Mouse (Mus musculus) forebrain, postnatal 0 days (tissue): ENCODE measurements at regions not wholly inside any gene's neighbourhood (a gene's known extent, or its start where the extent isn't known, plus 50 kb on each side); places are given as distances from the start of the nearest gene placed in this dataset.

Source experiments
- ATAC-seq: fragments of 200-750 bp; cut with Nextera tagmentation; 2 replicates; pipeline ENCODE4 v1.8.0; 2017; ENCODE audit warnings: mild to moderate bottlenecking, moderate library complexity
- DNase-seq: peaks from one replicate; pipeline ENCODE4 v3.0.0-alpha.2; 2015
- H3K27ac ChIP-seq: fragments of 300-500 bp; sonication (generic); 2 replicates; pipeline ENCODE4 v1.5.1; 2014; ENCODE audit warnings: low read depth, mild to moderate bottlenecking, antibody characterized with exemption, low read length, moderate library complexity, mixed read lengths
- H3K27me3 ChIP-seq: fragments of 300-500 bp; sonication (generic); 2 replicates; pipeline ENCODE4 v1.6.1; 2014; ENCODE audit warnings: mild to moderate bottlenecking, low read length, mixed read lengths; ENCODE audit not compliant: insufficient read depth
- H3K36me3 ChIP-seq: fragments of 300-500 bp; sonication (generic); 2 replicates; pipeline ENCODE4 v1.6.1; 2014; ENCODE audit warnings: mild to moderate bottlenecking, moderate library complexity; ENCODE audit not compliant: insufficient read depth
- H3K4me1 ChIP-seq: fragments of 300-500 bp; sonication (generic); 2 replicates; pipeline ENCODE4 v1.6.1; 2014; ENCODE audit warnings: antibody characterized with exemption; ENCODE audit not compliant: insufficient read depth
- H3K4me2 ChIP-seq: fragments of 300-500 bp; sonication (generic); 2 replicates; pipeline ENCODE4 v1.6.1; 2014; ENCODE audit warnings: low read depth, mild to moderate bottlenecking, moderate library complexity
- H3K4me3 ChIP-seq: fragments of 300-500 bp; sonication (generic); 2 replicates; pipeline ENCODE4 v1.5.1; 2014; ENCODE audit warnings: low read depth, low read length, mixed read lengths
- H3K9ac ChIP-seq: fragments of 300-500 bp; sonication (generic); 2 replicates; pipeline ENCODE4 v1.6.1; 2014; ENCODE audit warnings: mild to moderate bottlenecking
- H3K9me3 ChIP-seq: fragments of 300-500 bp; sonication (generic); 2 replicates; pipeline ENCODE4 v1.6.1; 2016; ENCODE audit warnings: low read length
- CTCF ChIP-seq: sonication (generic); IDR thresholded peaks from 2 replicates; pipeline ENCODE4 v1.5.1; 2016; ENCODE audit warnings: antibody characterized with exemption, control low read depth, low read depth
- WGBS: fragments of 180-500 bp; shearing (Covaris S2); extraction: QIAGEN DNeasy Blood & Tissue Kit; methylation state at CpG from one replicate; pipeline ENCODE4 v1.1.7; 2014; 5-methylcytosine and 5-hydroxymethylcytosine counted together

GRCm38 (mm10) chr19:36204965-36205718 is 85.2 kb upstream of the Ankrd1 start:
- no peaks in the 10 kb centered on the region for H3K9me3 ChIP-seq
- DNase-seq (no peak), ATAC-seq (no peak)
- H3K36me3 ChIP-seq: no peaks in the 10 kb centered on the region
- no peak overlapping the region for H3K9ac ChIP-seq
- no peak overlapping the region for H3K27ac ChIP-seq
- H3K4me2 ChIP-seq: no peak overlapping the region
- H3K4me3 ChIP-seq: no peak overlapping the region
- TF ChIP-seq CTCF: no peak
- no peaks in the 10 kb centered on the region for H3K27me3 ChIP-seq
- 90% methylated on average over 8 of the region's 8 CpGs for WGBS
- 0 out of 2 replicates have a peak, but pooled peaks cover 4% of the 10 kb centered on the region for H3K4me1 ChIP-seq

GRCm38 (mm10) chr19:36207735-36208288 is 87.9 kb upstream of the Ankrd1 start:
- no peak for DNase-seq
- Histone ChIP-seq H3K36me3 (no peaks in the 10 kb centered on the region), H3K27me3 (no peaks in the 10 kb centered on the region), H3K4me1 (0 out of 2 replicates have a peak, but pooled peaks cover 4% of the 10 kb centered on the region), H3K4me2 (no peak overlapping the region), H3K4me3 (no peak overlapping the region), H3K27ac (peak overlapping the region; percentile 57; the same call in 1 of the 2 replicates), H3K9ac (no peak overlapping the region), H3K9me3 (no peaks in the 10 kb centered on the region)
- ATAC-seq: peak; percentile 27; the same call in 1 of the 2 replicates
- TF ChIP-seq CTCF: no peak
- WGBS: 20% methylated on average over 7 of the region's 7 CpGs

GRCm38 (mm10) chr19:36208419-36208818 is 88.5 kb upstream of the Ankrd1 start:
- H3K9ac ChIP-seq: no peak overlapping the region
- no peak for TF ChIP-seq CTCF
- peak overlapping the region; percentile 57; the same call in 1 of the 2 replicates for H3K27ac ChIP-seq
- 0 out of 2 replicates have a peak, but pooled peaks cover 4% of the 10 kb centered on the region for H3K4me1 ChIP-seq
- 31% methylated on average over 5 of the region's 5 CpGs for WGBS
- no peaks in the 10 kb centered on the region for H3K27me3 ChIP-seq
- no peak overlapping the region for H3K4me2 ChIP-seq
- peak; percentile 38; the same call in 1 of the 2 replicates for ATAC-seq
- no peaks in the 10 kb centered on the region for H3K36me3 ChIP-seq
- no peak for DNase-seq
- H3K4me3 ChIP-seq: no peak overlapping the region
- no peaks in the 10 kb centered on the region for H3K9me3 ChIP-seq

GRCm38 (mm10) chr19:36213461-36213860 is 93.6 kb upstream of the Ankrd1 start:
- Histone ChIP-seq H3K27ac (no peak overlapping the region), H3K4me3 (no peak overlapping the region), H3K9me3 (no peaks in the 10 kb centered on the region), H3K4me1 (0 out of 2 replicates have a peak, but pooled peaks cover 6% of the 10 kb centered on the region), H3K27me3 (no peaks in the 10 kb centered on the region), H3K36me3 (no peaks in the 10 kb centered on the region), H3K9ac (no peak overlapping the region), H3K4me2 (no peak overlapping the region)
- no peak; the same call in 1 of the 2 replicates for ATAC-seq
- DNase-seq: peak; percentile 48
- 7% methylated on average over 8 of the region's 8 CpGs for WGBS
- TF ChIP-seq CTCF: no peak

GRCm38 (mm10) chr19:36214188-36214968 is 94.5 kb upstream of the Ankrd1 start:
- Histone ChIP-seq H3K4me2 (no peak overlapping the region; the same call in 1 of the 2 replicates), H3K9me3 (no peaks in the 10 kb centered on the region), H3K36me3 (no peaks in the 10 kb centered on the region), H3K4me1 (0 out of 2 replicates have a peak, but pooled peaks cover 3% of the 10 kb centered on the region), H3K4me3 (no peak overlapping the region), H3K27ac (no peak overlapping the region), H3K9ac (no peak overlapping the region), H3K27me3 (no peaks in the 10 kb centered on the region)
- DNase-seq (peak; percentile 64), ATAC-seq (peak; percentile 69)
- WGBS: 9% methylated on average over 7 of the region's 7 CpGs
- TF ChIP-seq CTCF: no peak

- no peaks in the 10 kb centered on the region for H3K27me3 ChIP-seq
- H3K27ac ChIP-seq: no peak overlapping the region
- 0 out of 2 replicates have a peak, but pooled peaks cover 3% of the 10 kb centered on the region for H3K4me1 ChIP-seq
- no peak overlapping the region for H3K4me3 ChIP-seq
- no peak overlapping the region for H3K9ac ChIP-seq
- DNase-seq: no peak
- peak; percentile 48 for ATAC-seq
- H3K4me2 ChIP-seq: no peak overlapping the region
- no peak for TF ChIP-seq CTCF
- no peaks in the 10 kb centered on the region for H3K9me3 ChIP-seq
- 76% methylated on average over 5 of the region's 5 CpGs for WGBS
- no peaks in the 10 kb centered on the region for H3K36me3 ChIP-seq
Measured at GRCm38 (mm10) chr19:36217177-36217576, 97.3 kb upstream of the Ankrd1 start.

GRCm38 (mm10) chr19:36217605-36218004 is 97.7 kb upstream of the Ankrd1 start:
- ATAC-seq (no peak), DNase-seq (no peak)
- 54% methylated on average over 5 of the region's 5 CpGs for WGBS
- no peak overlapping the region for H3K9ac ChIP-seq
- no peaks in the 10 kb centered on the region for H3K27me3 ChIP-seq
- H3K27ac ChIP-seq: no peak overlapping the region; the same call in 1 of the 2 replicates
- H3K4me1 ChIP-seq: 0 out of 2 replicates have a peak, but pooled peaks cover 3% of the 10 kb centered on the region
- no peaks in the 10 kb centered on the region for H3K9me3 ChIP-seq
- no peak overlapping the region for H3K4me3 ChIP-seq
- H3K4me2 ChIP-seq: no peak overlapping the region
- no peaks in the 10 kb centered on the region for H3K36me3 ChIP-seq
- TF ChIP-seq CTCF: no peak
